Mouse (Mus musculus) adrenal gland, postnatal 4 days (tissue): ENCODE results near the gene 2410131K14Rik. TPM values are rescaled to one million over a fixed set of nuclear protein-coding genes. Genes with fewer than 3 reads are reported as not detected.

Experiments
- DNase-seq, 2 experiments: peaks; one replicate each; pipeline ENCODE4 v3.0.0; 2021 to 2022; ENCODE audit warnings: low spot score in 2 of 2, mixed read lengths in 2 of 2
- long read RNA-seq, 2 experiments: library from polyadenylated mRNA; stranded (forward); transcript quantifications; one replicate each; pipeline ENCODE4 v2.0.0; 2021
- total RNA-seq, 2 experiments: library from RNA; stranded (reverse); gene quantifications; 2 replicates each; pipeline ENCODE4 v1.2.3; 2021

Gene 2410131K14Rik
- total RNA-seq = 1 to 10 TPM; 6.2 to 6.3 TPM
- long read RNA-seq, experiment 1, full-length matches to known transcripts = 8 of 10 reads
- long read RNA-seq, experiment 1, partial matches to known transcripts = 0 of 10 reads
- long read RNA-seq, experiment 1, other reads (novel, unspliced or antisense) = 2 of 10 reads
- long read RNA-seq, experiment 2, full-length matches to known transcripts = 12 of 18 reads
- long read RNA-seq, experiment 2, partial matches to known transcripts = 0 of 18 reads
- long read RNA-seq, experiment 2, other reads (novel, unspliced or antisense) = 6 of 18 reads

GRCm38 (mm10) chr5:118244606-118245443, at the start of gene 2410131K14Rik, which contains the start of gene Rnft2:
Gene 2410131K14Rik (plus strand): TSS chr5:118245227.
Gene Rnft2 (minus strand): TSS chr5:118245116.
- DNase-seq = peak; percentile 98 to 99

- DNase-seq = no peak
Observed at GRCm38 (mm10) chr5:118197421-118197820, 47.6 kb upstream of the 2410131K14Rik start.

- DNase-seq = no peak
Observed at GRCm38 (mm10) chr5:118199670-118200069, 45.4 kb upstream of the 2410131K14Rik start.

GRCm38 (mm10) chr5:118204675-118205440, 40.2 kb upstream of the 2410131K14Rik start:
- no peak for DNase-seq

- no peak for DNase-seq
Observed at GRCm38 (mm10) chr5:118205852-118206251, 39.2 kb upstream of the 2410131K14Rik start.

- no peak for DNase-seq
Observed at GRCm38 (mm10) chr5:118214012-118214411, 31.0 kb upstream of the 2410131K14Rik start.

- peak; percentile 40 to 57 for DNase-seq
Observed at GRCm38 (mm10) chr5:118214418-118215154, 30.4 kb upstream of the 2410131K14Rik start.

- no peak for DNase-seq
Observed at GRCm38 (mm10) chr5:118217410-118217809, 27.6 kb upstream of the 2410131K14Rik start.

GRCm38 (mm10) chr5:118223142-118223757, 21.8 kb upstream of the 2410131K14Rik start:
- DNase-seq = no peak

- no peak for DNase-seq
Observed at GRCm38 (mm10) chr5:118230071-118230611, 14.9 kb upstream of the 2410131K14Rik start.

GRCm38 (mm10) chr5:118236891-118237290, 8.1 kb upstream of the 2410131K14Rik start:
- DNase-seq = no peak

GRCm38 (mm10) chr5:118239671-118240070, 5.4 kb upstream of the 2410131K14Rik start:
- DNase-seq = no peak

- DNase-seq = no peak
Observed at GRCm38 (mm10) chr5:118245606-118246308, 730 bp downstream of the 2410131K14Rik start.

GRCm38 (mm10) chr5:118247378-118247777, 2.4 kb downstream of the 2410131K14Rik start:
- no peak for DNase-seq

- no peak for DNase-seq
Observed at GRCm38 (mm10) chr5:118250987-118251386, 6.0 kb downstream of the 2410131K14Rik start.

GRCm38 (mm10) chr5:118253551-118253950, 8.5 kb downstream of the 2410131K14Rik start:
- DNase-seq = no peak

- DNase-seq = no peak
Observed at GRCm38 (mm10) chr5:118256981-118257380, 12.0 kb downstream of the 2410131K14Rik start.

- DNase-seq = no peak
Observed at GRCm38 (mm10) chr5:118259152-118259551, 14.1 kb downstream of the 2410131K14Rik start.

- DNase-seq = no peak
Observed at GRCm38 (mm10) chr5:118259636-118260035, 14.6 kb downstream of the 2410131K14Rik start.
